Mouse (Mus musculus) heart, embryonic 14.5 days (tissue): ENCODE results near the gene Gm39566. TPM values are rescaled to one million over a fixed set of nuclear protein-coding genes. Genes with fewer than 3 reads are reported as not detected.

Source experiments
- ATAC-seq: fragments of 200-750 bp; cut with Nextera tagmentation; 2 replicates; pipeline ENCODE4 v1.8.0; 2017; ENCODE audit warnings: low read depth, moderate TSS enrichment; ENCODE audit not compliant: insufficient number of reproducible peaks, insufficient read depth, low FRiP score
- H3K27ac ChIP-seq, 2 experiments: fragments of 200-500 bp in 1 of 2; fragments of 300-500 bp in 1 of 2; sonication (generic) in 1 of 2; replicated peaks in 1 of 2; 2 replicates each; pipeline ENCODE4 v1.5.1; 2012 to 2014; ENCODE audit warnings: low read depth in 2 of 2, low read length in 2 of 2, control low read depth in 1 of 2, mild to moderate bottlenecking in 1 of 2, mixed read lengths in 1 of 2; ENCODE audit not compliant: control insufficient read depth in 1 of 2, insufficient read depth in 1 of 2
- H3K27me3 ChIP-seq: fragments of 300-500 bp; sonication (generic); 2 replicates; pipeline ENCODE4 v1.6.1; 2014; ENCODE audit warnings: mild to moderate bottlenecking, low read length, control low read depth; ENCODE audit not compliant: control insufficient read depth, insufficient read depth
- H3K36me3 ChIP-seq: fragments of 300-500 bp; sonication (generic); 2 replicates; pipeline ENCODE4 v1.6.1; 2014; ENCODE audit warnings: mild to moderate bottlenecking, control low read depth, low read length, mixed read lengths; ENCODE audit not compliant: control insufficient read depth, insufficient read depth
- H3K4me1 ChIP-seq, 2 experiments: fragments of 200-500 bp in 1 of 2; fragments of 300-500 bp in 1 of 2; sonication (generic) in 1 of 2; 2 replicates each; pipeline ENCODE4 v1.6.1; 2012 to 2014; ENCODE audit warnings: low read length in 2 of 2, control low read depth in 1 of 2, mixed read lengths in 1 of 2; ENCODE audit not compliant: control insufficient read depth in 2 of 2, insufficient read depth in 2 of 2
- H3K4me2 ChIP-seq: fragments of 300-500 bp; sonication (generic); 2 replicates; pipeline ENCODE4 v1.6.1; 2014; ENCODE audit warnings: mild to moderate bottlenecking, low read length
- H3K4me3 ChIP-seq, 2 experiments: fragments of 200-500 bp in 1 of 2; fragments of 300-500 bp in 1 of 2; sonication (generic) in 1 of 2; 2 replicates each; pipeline ENCODE4 v1.5.1; 2012 to 2014; ENCODE audit warnings: low read length in 2 of 2, mild to moderate bottlenecking in 2 of 2, control low read depth in 1 of 2, low read depth in 1 of 2, moderate library complexity in 1 of 2; ENCODE audit not compliant: control insufficient read depth in 1 of 2, insufficient read depth in 1 of 2
- H3K9ac ChIP-seq: fragments of 300-500 bp; sonication (generic); 2 replicates; pipeline ENCODE4 v1.6.1; 2014; ENCODE audit warnings: mild to moderate bottlenecking, low read length
- H3K9me3 ChIP-seq: fragments of 300-500 bp; sonication (generic); 2 replicates; pipeline ENCODE4 v1.6.1; 2016; ENCODE audit warnings: low read length, control low read depth; ENCODE audit not compliant: control insufficient read depth
- WGBS: fragments of 180-500 bp; shearing (Covaris S2); extraction: QIAGEN DNeasy Blood & Tissue Kit; methylation state at CpG from one replicate; pipeline ENCODE4 v1.1.7; 2014; 5-methylcytosine and 5-hydroxymethylcytosine counted together
- polyA plus RNA-seq: library from polyadenylated mRNA; unstranded; fragments of >200 nt; fragmentation: Nextera tagmentation; extraction: Ambion mirVana; gene quantifications from 2 replicates; pipeline ENCODE4 v1.2.1, GENCODE M21; 2014

Gm39566 gene
- polyA plus RNA-seq, 1 experiment from 2014 or later: not detected

DNA sequence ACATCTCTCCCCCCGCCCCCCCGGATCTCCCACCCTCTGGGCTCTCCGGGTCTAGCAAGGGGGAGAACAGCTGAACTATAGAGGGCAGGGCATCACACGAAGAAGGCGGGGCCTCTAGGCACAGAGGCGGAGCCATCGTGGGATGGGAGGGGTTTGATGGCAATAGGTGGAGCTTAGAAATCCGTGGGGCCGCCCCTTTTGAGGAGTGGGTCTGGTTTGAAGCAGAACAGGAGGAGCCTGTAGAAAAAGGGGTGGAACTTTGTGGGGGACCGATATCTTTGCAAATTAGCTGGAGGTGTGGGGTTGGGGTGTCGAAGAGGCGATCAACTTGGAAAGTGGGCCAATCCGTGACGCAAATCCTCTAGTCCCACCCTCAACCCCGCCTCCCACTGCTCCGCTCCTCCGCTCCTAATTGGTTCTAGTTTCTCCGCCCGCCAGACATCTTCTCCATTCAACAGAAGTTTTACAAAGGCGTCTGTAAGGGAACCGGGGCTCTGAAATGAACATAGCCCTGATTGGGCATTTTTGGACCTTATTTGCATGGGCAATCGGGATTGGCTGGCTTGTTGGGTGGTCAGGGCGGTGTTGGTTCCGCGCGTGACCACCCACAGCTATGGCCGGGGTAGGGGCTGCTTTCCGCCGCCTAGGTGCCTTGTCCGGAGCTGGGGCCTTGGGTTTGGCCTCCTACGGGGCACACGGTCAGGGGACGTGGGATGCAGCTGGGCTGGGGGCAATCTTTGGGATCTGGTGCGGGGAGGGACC is 23.0 kb upstream of the Gm39566 start, which contains the start of gene Tmem256:
Gene Tmem256 (plus strand): TSS at position 563 of the 762 bp plus-strand sequence.
- 0% methylated on average over 34 of the region's 34 CpGs for WGBS
- H3K4me1 ChIP-seq: peaks cover 3 to 24% of the 10 kb centered on the region in 2 experiments; a peak in 3 of 4 replicates
- H3K9me3 ChIP-seq: no peaks in the 10 kb centered on the region
- peak within 1 kb of the TSS; percentile 67 to 73 for H3K4me3 ChIP-seq
- peak; percentile 93 for ATAC-seq
- H3K27ac ChIP-seq: peak within 1 kb of the TSS; percentile 67 to 83
- H3K4me2 ChIP-seq: peak within 1 kb of the TSS; percentile 89
- H3K9ac ChIP-seq: peak within 1 kb of the TSS; percentile 79
- no peaks in the 10 kb centered on the region for H3K36me3 ChIP-seq
- peaks cover 39% of the 10 kb centered on the region for H3K27me3 ChIP-seq

DNA sequence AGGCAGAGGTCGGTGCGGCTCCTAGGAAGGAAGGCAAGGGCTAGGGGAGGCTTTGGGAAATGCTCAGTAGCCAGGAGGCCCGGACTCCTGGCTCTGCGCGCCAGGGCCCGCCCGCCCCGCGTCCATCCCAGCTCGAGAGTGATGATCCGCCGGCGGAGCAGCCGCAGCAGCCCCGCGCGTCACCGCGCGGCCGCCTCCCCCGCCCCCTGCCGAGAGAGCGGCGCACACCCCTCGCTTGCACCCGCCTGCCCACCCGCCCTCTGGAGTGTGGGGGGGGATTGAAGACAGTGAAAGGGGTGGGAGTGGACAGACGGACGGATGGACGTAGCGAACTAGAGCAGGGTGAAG is 22.5 kb upstream of the Gm39566 start, which contains the start of gene Nlgn2:
Gene Nlgn2 (minus strand): TSS at position 181 of the 348 bp plus-strand sequence.
- Histone ChIP-seq H3K9ac (peak within 1 kb of the TSS; percentile 79), H3K4me2 (peak within 1 kb of the TSS; percentile 89), H3K9me3 (no peaks in the 10 kb centered on the region), H3K4me1 (peaks cover 3 to 24% of the 10 kb centered on the region in 2 experiments; a peak in 3 of 4 replicates), H3K27me3 (peaks cover 43% of the 10 kb centered on the region), H3K4me3 (peak within 1 kb of the TSS; percentile 67 to 73), H3K36me3 (no peaks in the 10 kb centered on the region), H3K27ac (peak within 1 kb of the TSS; percentile 67 to 83)
- WGBS: 1% methylated on average over 12 of the region's 32 CpGs
- ATAC-seq: peak; percentile 66

DNA sequence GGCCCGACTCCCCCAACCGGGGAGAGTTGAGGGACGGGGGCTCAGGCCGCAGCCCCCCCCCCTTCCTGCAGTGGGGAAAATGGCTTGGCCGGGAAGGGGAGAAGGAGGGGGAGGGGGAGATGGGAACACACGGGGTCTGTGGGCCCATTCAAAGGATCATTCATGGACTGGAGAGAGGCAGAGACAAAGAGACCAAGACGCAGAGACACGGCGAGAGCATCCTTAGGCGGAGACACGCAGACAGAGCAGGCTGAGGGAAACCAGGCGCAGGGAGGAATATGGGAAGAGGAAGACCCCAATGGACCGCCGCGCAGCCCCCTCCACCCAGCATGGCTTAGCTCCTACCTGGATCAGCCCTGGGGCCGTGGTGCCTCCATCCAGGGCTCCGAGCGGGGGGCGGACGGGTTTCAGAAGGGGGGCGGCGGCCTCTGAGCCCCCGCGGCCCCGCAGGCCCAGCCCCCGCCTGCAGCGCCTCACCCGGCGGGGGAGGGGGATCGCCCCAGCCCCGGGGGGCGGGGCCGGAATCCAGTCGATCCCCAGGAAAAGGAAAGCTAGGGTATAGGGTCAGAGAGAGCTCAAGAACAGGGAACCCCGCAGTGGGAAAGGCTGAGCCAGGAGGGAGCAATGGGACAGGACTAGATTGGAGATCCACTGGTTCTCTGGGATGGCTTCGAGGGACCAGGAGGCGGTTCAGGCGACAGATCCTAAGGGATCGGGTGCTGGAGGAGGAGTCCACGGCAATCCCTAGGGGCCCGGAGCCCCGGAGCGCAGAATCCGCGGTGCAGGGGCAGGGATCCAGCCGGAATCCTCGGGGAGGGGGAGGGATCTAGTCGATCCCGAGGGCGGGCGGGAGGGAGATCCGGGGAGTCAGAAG is 21.8 kb upstream of the Gm39566 start:
- under 1% methylated on average over 51 of the region's 52 CpGs for WGBS
- Histone ChIP-seq H3K27me3 (peaks cover 44% of the 10 kb centered on the region), H3K9ac (peak overlapping the region; percentile 76), H3K4me1 (peaks cover 3 to 24% of the 10 kb centered on the region in 2 experiments; a peak in 3 of 4 replicates), H3K36me3 (no peaks in the 10 kb centered on the region), H3K4me3 (peak overlapping the region; percentile 67 to 73), H3K9me3 (no peaks in the 10 kb centered on the region), H3K27ac (peak overlapping the region in 1 of 2 experiments; percentile 58; a peak in 2 of 4 replicates), H3K4me2 (peak overlapping the region; percentile 89)
- no peak for ATAC-seq

DNA sequence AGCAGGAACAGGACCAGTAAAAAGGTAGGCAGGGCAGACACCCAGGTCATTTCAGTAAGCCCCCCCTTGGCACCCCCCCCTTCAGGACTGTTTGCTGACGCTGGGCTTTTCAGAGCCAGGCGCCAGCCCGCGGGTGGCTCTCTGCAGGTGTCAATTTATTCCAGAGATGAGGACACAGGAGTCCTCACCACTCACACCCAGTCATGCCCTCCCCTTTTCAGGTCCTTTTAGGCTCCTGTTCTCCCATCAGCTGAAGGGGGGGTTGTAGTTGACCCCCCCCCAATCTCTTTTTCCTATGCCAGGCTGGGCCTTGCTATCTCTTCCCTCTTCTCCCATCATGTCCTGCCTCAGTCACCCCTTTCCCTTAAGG is 20.9 kb upstream of the Gm39566 start:
- H3K9me3 ChIP-seq: no peaks in the 10 kb centered on the region
- no peaks in the 10 kb centered on the region for H3K36me3 ChIP-seq
- 20% methylated on average over 4 of the region's 4 CpGs for WGBS
- H3K27ac ChIP-seq: no peak overlapping the region
- no peak for ATAC-seq
- H3K4me2 ChIP-seq: peak overlapping the region; percentile 89; the same call in 1 of the 2 replicates
- peaks cover 3 to 24% of the 10 kb centered on the region in 2 experiments; a peak in 3 of 4 replicates for H3K4me1 ChIP-seq
- H3K9ac ChIP-seq: no peak overlapping the region; the same call in 1 of the 2 replicates
- H3K27me3 ChIP-seq: peaks cover 44% of the 10 kb centered on the region
- peak overlapping the region in 1 of 2 experiments; percentile 67; a peak in 1 of 4 replicates for H3K4me3 ChIP-seq

DNA sequence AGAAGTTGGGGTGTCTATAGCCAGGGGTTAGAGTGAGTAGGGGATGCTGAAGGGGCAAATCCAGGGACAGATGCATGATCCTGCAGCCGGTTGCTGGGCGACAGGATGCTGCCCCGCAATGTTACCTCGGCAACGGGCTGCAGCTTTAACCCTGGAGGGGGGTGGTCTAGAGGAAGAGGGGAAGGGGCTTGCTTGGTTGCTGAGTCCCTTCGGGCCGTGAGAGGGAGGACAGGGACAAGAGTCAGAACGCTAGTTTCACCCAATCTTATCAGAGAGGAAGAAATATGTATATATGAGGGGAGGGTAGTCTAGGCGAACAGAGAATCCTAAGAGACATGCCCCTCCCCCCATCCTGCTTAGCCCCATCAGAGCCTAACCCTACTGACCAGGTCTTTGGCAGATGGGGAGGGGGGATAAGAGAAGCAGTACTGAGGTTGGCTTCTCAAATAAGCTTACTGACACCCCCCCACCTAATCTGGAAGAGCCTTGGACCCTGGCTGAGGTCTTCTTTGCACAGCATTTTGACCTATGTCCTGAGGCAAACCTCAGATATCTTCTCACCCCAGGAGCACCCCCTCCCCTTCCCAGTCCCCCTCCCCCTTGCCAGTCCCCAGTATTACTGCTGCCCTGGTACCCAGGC is 20.3 kb upstream of the Gm39566 start:
- no peak overlapping the region for H3K27ac ChIP-seq
- no peak for ATAC-seq
- 18% methylated on average over 9 of the region's 9 CpGs for WGBS
- H3K4me1 ChIP-seq: peaks cover 3 to 24% of the 10 kb centered on the region in 2 experiments; a peak in 3 of 4 replicates
- no peaks in the 10 kb centered on the region for H3K9me3 ChIP-seq
- no peaks in the 10 kb centered on the region for H3K36me3 ChIP-seq
- H3K4me3 ChIP-seq: no peak overlapping the region; a peak in 1 of 4 replicates
- 0 out of 2 replicates have a peak overlapping the region, but pooled peaks have one; percentile 89 for H3K4me2 ChIP-seq
- peaks cover 44% of the 10 kb centered on the region for H3K27me3 ChIP-seq
- H3K9ac ChIP-seq: no peak overlapping the region; the same call in 1 of the 2 replicates

DNA sequence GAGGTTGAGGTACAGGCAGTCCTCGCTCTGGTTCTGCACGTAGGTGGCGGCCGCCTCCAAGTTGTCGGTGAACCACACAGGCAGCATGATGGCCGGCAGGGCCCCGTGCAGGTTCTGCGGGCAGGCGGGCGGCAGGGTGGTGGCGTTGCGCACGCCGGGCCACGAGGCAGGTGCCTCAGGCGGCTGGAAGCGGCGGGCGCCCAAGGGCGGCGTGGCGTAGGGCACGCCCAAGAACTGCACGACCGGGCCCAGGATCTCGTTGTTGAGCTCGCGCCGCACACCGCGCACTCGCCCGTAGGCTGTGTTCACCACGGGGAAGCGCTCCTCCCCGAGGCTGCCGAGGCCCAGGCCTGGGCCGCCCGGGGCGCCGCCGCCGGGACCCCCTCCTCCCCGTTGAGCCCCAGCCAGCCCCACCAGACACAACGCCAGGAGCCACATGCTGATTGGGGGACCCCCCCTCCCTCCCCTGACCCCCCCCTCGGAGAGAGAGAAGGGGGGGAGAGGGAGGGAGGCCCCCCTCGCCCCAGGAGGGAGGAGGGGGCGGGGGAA is 19.0 kb upstream of the Gm39566 start:
- Histone ChIP-seq H3K4me1 (peaks cover 3 to 22% of the 10 kb centered on the region in 2 experiments; a peak in 3 of 4 replicates), H3K27ac (no peak overlapping the region), H3K36me3 (no peaks in the 10 kb centered on the region), H3K9ac (peak overlapping the region; percentile 73), H3K9me3 (no peaks in the 10 kb centered on the region), H3K4me2 (peak overlapping the region; percentile 86), H3K27me3 (peaks cover 44% of the 10 kb centered on the region), H3K4me3 (peak overlapping the region; percentile 34 to 40)
- 6% methylated on average over 39 of the region's 48 CpGs for WGBS
- no peak for ATAC-seq
